Mouse (Mus musculus): ENCODE measurements at regions not wholly inside any gene's neighbourhood (a gene's known extent, or its start where the extent isn't known, plus 50 kb on each side); places are given as distances from the start of the nearest gene placed in this dataset.

GRCm38 (mm10) chr5:111824600-111825130 lies 90.9 kb downstream of the Gm26897 start:
- no peak for TF ChIP-seq CTCF (IDR thresholded peaks at IDR 0.05; ENCODE audit: low read depth)
- no peak for TF ChIP-seq EP300 (IDR thresholded peaks at IDR 0.05; ENCODE audit: low read depth)

All from liver, postnatal 0 days (tissue).